Mouse (Mus musculus) ovary, adult 10 weeks (tissue): ENCODE measurements around the gene Maob. TPM values are rescaled to one million over a fixed set of nuclear protein-coding genes. Genes with fewer than 3 reads are reported as not detected.

ENCODE experiments used
- polyA plus RNA-seq: library from polyadenylated mRNA; stranded (reverse); fragments of 350-450 nt; fragmentation: Illumina TruSeq; extraction: RNeasy Lipid Tissue Mini Kit (QIAGEN cat#74804); gene quantifications from one replicate; pipeline ENCODE4 v1.2.3, GENCODE M21; 2014

The Maob gene
- polyA plus RNA-seq: 47.0 TPM

DNA sequence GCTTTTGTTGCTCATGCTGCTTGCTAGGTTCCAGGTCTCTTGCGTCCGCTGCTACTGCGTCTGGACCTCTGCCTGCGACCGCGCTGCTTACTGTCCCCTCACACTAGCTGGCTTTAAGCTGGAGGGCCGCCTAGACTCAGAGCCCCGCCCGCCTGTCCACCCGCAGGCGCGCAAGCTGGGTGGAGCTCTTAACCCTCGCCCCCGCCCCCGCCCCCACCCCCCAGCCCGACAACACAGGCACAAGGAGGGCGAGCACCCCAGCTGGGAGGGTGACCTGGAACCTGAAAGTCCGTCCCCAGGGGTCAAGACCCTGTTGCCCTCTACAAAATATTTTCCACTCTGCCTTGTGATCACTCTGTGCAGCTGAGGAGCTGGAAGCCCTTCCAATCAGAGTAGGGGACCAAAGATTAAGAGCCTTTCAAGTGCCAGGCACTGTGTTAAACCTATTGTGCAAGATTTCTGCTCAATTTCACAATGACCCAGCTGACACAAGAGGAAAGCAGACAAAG is at the start of gene Maob:
Maob (minus strand) TSS at position 106 of the 509 bp plus-strand sequence.

Other genes starting within 250 kb of the Maob start
- 81.3 TPM for gene Maoa, start 197.7 kb downstream of the Maob start, polyA plus RNA-seq
- gene Ndp, start 94.4 kb upstream of the Maob start, polyA plus RNA-seq: 3.3 TPM